Mouse (Mus musculus) neural tube, embryonic 12.5 days (tissue): ENCODE measurements around the gene Sorbs2. TPM values are rescaled to one million over a fixed set of nuclear protein-coding genes. Genes with fewer than 3 reads are reported as not detected.

Experiments used
- ATAC-seq: fragments of 200-750 bp; cut with Nextera tagmentation; 2 replicates; pipeline ENCODE4 v1.8.0; 2017; ENCODE audit warnings: low read depth, mild to moderate bottlenecking, moderate TSS enrichment, moderate library complexity; ENCODE audit not compliant: low FRiP score
- H3K27ac ChIP-seq: fragments of 300-500 bp; sonication (generic); 2 replicates; pipeline ENCODE4 v1.5.1; 2016
- H3K27me3 ChIP-seq: fragments of 300-500 bp; sonication (generic); replicated peaks from 2 replicates; pipeline ENCODE4 v1.6.1; 2016; ENCODE audit warnings: mild to moderate bottlenecking
- H3K36me3 ChIP-seq: fragments of 300-500 bp; sonication (generic); 2 replicates; pipeline ENCODE4 v1.6.1; 2016; ENCODE audit warnings: mild to moderate bottlenecking
- H3K4me1 ChIP-seq: fragments of 300-500 bp; sonication (generic); 2 replicates; pipeline ENCODE4 v1.6.1; 2016
- H3K4me2 ChIP-seq: fragments of 300-500 bp; sonication (generic); replicated peaks from 2 replicates; pipeline ENCODE4 v1.6.1; 2016; ENCODE audit warnings: mild to moderate bottlenecking
- H3K4me3 ChIP-seq: fragments of 300-500 bp; sonication (generic); 2 replicates; pipeline ENCODE4 v1.5.1; 2016
- H3K9ac ChIP-seq: fragments of 300-500 bp; sonication (generic); 2 replicates; pipeline ENCODE4 v1.6.1; 2016; ENCODE audit warnings: mild to moderate bottlenecking
- H3K9me3 ChIP-seq: fragments of 300-500 bp; sonication (generic); 2 replicates; pipeline ENCODE4 v1.6.1; 2016; ENCODE audit warnings: mild to moderate bottlenecking
- WGBS: fragments of 180-500 bp; shearing (Covaris S2); methylation state at CpG from one replicate; pipeline ENCODE4 v1.1.7; 2016; 5-methylcytosine and 5-hydroxymethylcytosine counted together
- polyA plus RNA-seq: library from polyadenylated mRNA; unstranded; fragments of >200 nt; fragmentation: Nextera tagmentation; extraction: Ambion mirVana; gene quantifications from 2 replicates; pipeline ENCODE4 v1.2.1, GENCODE M21; 2016

The Sorbs2 gene
- polyA plus RNA-seq, 1 experiment from 2014 or later, result 50.0 TPM

GRCm38 (mm10) chr8:45629066-45629430 is 121.5 kb downstream of the Sorbs2 start:
- ATAC-seq, result no peak
- H3K27ac ChIP-seq, result no peak overlapping the region
- peak overlapping the region; percentile 56 for H3K4me3 ChIP-seq
- peak overlapping the region; percentile 79 for H3K4me2 ChIP-seq
- H3K9me3 ChIP-seq, result no peaks in the 10 kb centered on the region
- H3K27me3 ChIP-seq, result no peaks in the 10 kb centered on the region
- 70% methylated on average over 8 of the region's 8 CpGs for WGBS
- no peaks in the 10 kb centered on the region for H3K36me3 ChIP-seq
- H3K9ac ChIP-seq, result no peak overlapping the region
- H3K4me1 ChIP-seq, result 0 out of 2 replicates have a peak, but pooled peaks cover 12% of the 10 kb centered on the region

- Histone ChIP-seq H3K27ac (no peak overlapping the region), H3K27me3 (no peaks in the 10 kb centered on the region), H3K4me2 (no peak overlapping the region), H3K4me1 (0 out of 2 replicates have a peak, but pooled peaks cover 12% of the 10 kb centered on the region), H3K4me3 (no peak overlapping the region), H3K9me3 (no peaks in the 10 kb centered on the region), H3K9ac (no peak overlapping the region), H3K36me3 (no peaks in the 10 kb centered on the region)
- WGBS, result 79% methylated on average over 8 of the region's 8 CpGs
- no peak for ATAC-seq
Observed at GRCm38 (mm10) chr8:45631023-45631422, 123.4 kb downstream of the Sorbs2 start.

- Histone ChIP-seq H3K9ac (no peak overlapping the region), H3K4me3 (no peak overlapping the region), H3K9me3 (no peaks in the 10 kb centered on the region), H3K4me1 (no peaks in the 10 kb centered on the region), H3K36me3 (no peaks in the 10 kb centered on the region), H3K27ac (no peak overlapping the region), H3K4me2 (no peak overlapping the region), H3K27me3 (no peaks in the 10 kb centered on the region)
- WGBS, result 85% methylated on average over 6 of the region's 6 CpGs
- no peak for ATAC-seq
Observed at GRCm38 (mm10) chr8:45635155-45635554, 127.6 kb downstream of the Sorbs2 start.

GRCm38 (mm10) chr8:45637745-45638144 is 130.2 kb downstream of the Sorbs2 start:
- Histone ChIP-seq H3K4me1 (no peaks in the 10 kb centered on the region), H3K4me2 (no peak overlapping the region), H3K4me3 (no peak overlapping the region), H3K27ac (no peak overlapping the region), H3K36me3 (no peaks in the 10 kb centered on the region), H3K9me3 (no peaks in the 10 kb centered on the region), H3K9ac (no peak overlapping the region), H3K27me3 (no peaks in the 10 kb centered on the region)
- 85% methylated on average over 1 of the region's 1 CpGs for WGBS
- ATAC-seq, result no peak

GRCm38 (mm10) chr8:45639444-45639843 is 131.9 kb downstream of the Sorbs2 start:
- no peaks in the 10 kb centered on the region for H3K27me3 ChIP-seq
- H3K4me3 ChIP-seq, result no peak overlapping the region
- H3K27ac ChIP-seq, result no peak overlapping the region
- no peak overlapping the region for H3K4me2 ChIP-seq
- H3K9me3 ChIP-seq, result no peaks in the 10 kb centered on the region
- H3K36me3 ChIP-seq, result no peaks in the 10 kb centered on the region
- H3K9ac ChIP-seq, result no peak overlapping the region
- no peak for ATAC-seq
- no peaks in the 10 kb centered on the region for H3K4me1 ChIP-seq

- H3K4me2 ChIP-seq, result no peak overlapping the region
- 0 out of 2 replicates have a peak, but pooled peaks cover 4% of the 10 kb centered on the region for H3K36me3 ChIP-seq
- no peak for ATAC-seq
- no peak overlapping the region for H3K27ac ChIP-seq
- no peaks in the 10 kb centered on the region for H3K9me3 ChIP-seq
- whole genome bisulfite sequencing, result 83% methylated on average over 2 of the region's 2 CpGs
- H3K4me1 ChIP-seq, result no peaks in the 10 kb centered on the region
- no peak overlapping the region for H3K9ac ChIP-seq
- no peaks in the 10 kb centered on the region for H3K27me3 ChIP-seq
- H3K4me3 ChIP-seq, result no peak overlapping the region
Observed at GRCm38 (mm10) chr8:45644651-45645050, 137.1 kb downstream of the Sorbs2 start.

GRCm38 (mm10) chr8:45649063-45649462 is 141.5 kb downstream of the Sorbs2 start:
- no peak overlapping the region for H3K4me3 ChIP-seq
- H3K27me3 ChIP-seq, result no peaks in the 10 kb centered on the region
- no peak overlapping the region for H3K9ac ChIP-seq
- no peak for ATAC-seq
- H3K9me3 ChIP-seq, result no peaks in the 10 kb centered on the region
- 93% methylated on average over 7 of the region's 7 CpGs for WGBS
- no peak overlapping the region for H3K4me2 ChIP-seq
- H3K36me3 ChIP-seq, result 0 out of 2 replicates have a peak, but pooled peaks cover 4% of the 10 kb centered on the region
- H3K27ac ChIP-seq, result no peak overlapping the region
- H3K4me1 ChIP-seq, result no peaks in the 10 kb centered on the region

GRCm38 (mm10) chr8:45649966-45650365 is 142.4 kb downstream of the Sorbs2 start:
- 86% methylated on average over 5 of the region's 5 CpGs for WGBS
- no peaks in the 10 kb centered on the region for H3K27me3 ChIP-seq
- no peak overlapping the region for H3K9ac ChIP-seq
- H3K27ac ChIP-seq, result no peak overlapping the region
- no peaks in the 10 kb centered on the region for H3K9me3 ChIP-seq
- 0 out of 2 replicates have a peak, but pooled peaks cover 4% of the 10 kb centered on the region for H3K36me3 ChIP-seq
- H3K4me1 ChIP-seq, result no peaks in the 10 kb centered on the region
- H3K4me2 ChIP-seq, result no peak overlapping the region
- H3K4me3 ChIP-seq, result no peak overlapping the region
- ATAC-seq, result no peak

GRCm38 (mm10) chr8:45658021-45658420 is 150.4 kb downstream of the Sorbs2 start:
- Histone ChIP-seq H3K9ac (no peak overlapping the region), H3K9me3 (no peaks in the 10 kb centered on the region), H3K4me1 (no peaks in the 10 kb centered on the region), H3K27me3 (no peaks in the 10 kb centered on the region), H3K36me3 (peaks cover 2% of the 10 kb centered on the region), H3K4me2 (no peak overlapping the region), H3K27ac (no peak overlapping the region), H3K4me3 (no peak overlapping the region)
- ATAC-seq, result no peak
- WGBS, result 90% methylated on average over 3 of the region's 3 CpGs

GRCm38 (mm10) chr8:45658458-45659325 is 151.1 kb downstream of the Sorbs2 start:
- WGBS, result 44% methylated on average over 18 of the region's 18 CpGs
- Histone ChIP-seq H3K27me3 (no peaks in the 10 kb centered on the region), H3K4me1 (no peaks in the 10 kb centered on the region), H3K36me3 (peaks cover 2% of the 10 kb centered on the region), H3K27ac (no peak overlapping the region), H3K9me3 (no peaks in the 10 kb centered on the region), H3K9ac (no peak overlapping the region), H3K4me2 (no peak overlapping the region), H3K4me3 (no peak overlapping the region)
- ATAC-seq, result no peak

GRCm38 (mm10) chr8:45659473-45659872 is 151.9 kb downstream of the Sorbs2 start:
- Histone ChIP-seq H3K36me3 (peaks cover 2% of the 10 kb centered on the region), H3K4me1 (no peaks in the 10 kb centered on the region), H3K9ac (no peak overlapping the region), H3K27me3 (no peaks in the 10 kb centered on the region), H3K4me3 (no peak overlapping the region), H3K9me3 (no peaks in the 10 kb centered on the region), H3K27ac (no peak overlapping the region), H3K4me2 (no peak overlapping the region)
- WGBS, result 77% methylated on average over 4 of the region's 4 CpGs
- ATAC-seq, result no peak

GRCm38 (mm10) chr8:45660570-45660969 is 153.0 kb downstream of the Sorbs2 start:
- no peak overlapping the region for H3K4me3 ChIP-seq
- no peak overlapping the region for H3K27ac ChIP-seq
- H3K4me1 ChIP-seq, result no peaks in the 10 kb centered on the region
- no peak for ATAC-seq
- peaks cover 2% of the 10 kb centered on the region for H3K36me3 ChIP-seq
- 75% methylated on average over 12 of the region's 12 CpGs for WGBS
- H3K27me3 ChIP-seq, result no peaks in the 10 kb centered on the region
- no peaks in the 10 kb centered on the region for H3K9me3 ChIP-seq
- H3K9ac ChIP-seq, result no peak overlapping the region
- no peak overlapping the region for H3K4me2 ChIP-seq

- H3K9ac ChIP-seq, result no peak overlapping the region
- H3K4me1 ChIP-seq, result no peaks in the 10 kb centered on the region
- no peak overlapping the region for H3K4me3 ChIP-seq
- no peaks in the 10 kb centered on the region for H3K27me3 ChIP-seq
- peaks cover 2% of the 10 kb centered on the region for H3K36me3 ChIP-seq
- no peaks in the 10 kb centered on the region for H3K9me3 ChIP-seq
- H3K4me2 ChIP-seq, result no peak overlapping the region
- no peak overlapping the region for H3K27ac ChIP-seq
- 60% methylated on average over 4 of the region's 4 CpGs for WGBS
- ATAC-seq, result no peak
Observed at GRCm38 (mm10) chr8:45661605-45662004, 154.0 kb downstream of the Sorbs2 start.
